Mouse (Mus musculus) monocyte, adult 5-6 weeks (primary cell): ENCODE data around the gene Kif6. TPM values are rescaled to one million over a fixed set of nuclear protein-coding genes. Genes with fewer than 3 reads are reported as not detected.

ENCODE experiments used
- ATAC-seq: fragments of 153-309, 156-312 bp; replicated peaks from 2 replicates; pipeline ENCODE4 v1.8.0; 2017; ENCODE audit warnings: mild to moderate bottlenecking; ENCODE audit not compliant: low TSS enrichment, insufficient number of reproducible peaks, severe bottlenecking, poor library complexity, low FRiP score
- total RNA-seq: library from RNA; stranded (forward); fragments of 200-1000, 200-491, 200-594 nt; gene quantifications from 3 replicates; pipeline ENCODE4 v1.2.3, GENCODE M21; 2017

The Kif6 gene
- total RNA-seq, 1 experiment from 2014 or later = not detected

DNA sequence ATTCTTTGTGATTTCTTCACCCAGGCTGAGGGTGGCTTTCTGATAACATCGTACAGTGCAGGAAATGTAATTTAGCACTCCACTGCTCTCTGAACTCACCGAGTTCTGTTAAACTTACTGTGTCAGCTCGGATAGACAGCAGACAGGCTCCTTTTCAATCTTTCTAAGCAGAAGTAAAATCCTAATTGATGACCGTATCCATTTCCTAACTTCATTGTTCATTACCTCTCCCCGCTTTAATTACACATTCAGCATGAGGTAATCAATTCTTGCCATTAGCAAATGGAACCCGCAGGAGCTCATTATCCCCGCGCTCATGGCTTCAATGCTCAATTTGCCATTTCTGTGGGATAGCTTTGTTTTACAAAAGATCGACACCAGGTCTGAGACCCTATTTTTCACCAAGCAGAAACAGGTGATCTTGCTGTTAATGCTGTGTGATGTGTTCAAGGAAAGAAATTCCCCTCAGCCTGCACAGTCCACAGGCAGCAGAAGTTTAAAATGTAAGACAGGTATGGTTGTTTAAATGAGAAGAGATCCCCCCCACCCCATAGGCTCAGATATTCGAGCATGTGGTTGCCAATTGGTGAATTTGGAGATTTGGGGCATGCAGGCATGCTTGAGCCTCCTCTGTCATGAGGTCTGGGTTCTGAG is 152.9 kb downstream of the Kif6 start:
- no peak for ATAC-seq

DNA sequence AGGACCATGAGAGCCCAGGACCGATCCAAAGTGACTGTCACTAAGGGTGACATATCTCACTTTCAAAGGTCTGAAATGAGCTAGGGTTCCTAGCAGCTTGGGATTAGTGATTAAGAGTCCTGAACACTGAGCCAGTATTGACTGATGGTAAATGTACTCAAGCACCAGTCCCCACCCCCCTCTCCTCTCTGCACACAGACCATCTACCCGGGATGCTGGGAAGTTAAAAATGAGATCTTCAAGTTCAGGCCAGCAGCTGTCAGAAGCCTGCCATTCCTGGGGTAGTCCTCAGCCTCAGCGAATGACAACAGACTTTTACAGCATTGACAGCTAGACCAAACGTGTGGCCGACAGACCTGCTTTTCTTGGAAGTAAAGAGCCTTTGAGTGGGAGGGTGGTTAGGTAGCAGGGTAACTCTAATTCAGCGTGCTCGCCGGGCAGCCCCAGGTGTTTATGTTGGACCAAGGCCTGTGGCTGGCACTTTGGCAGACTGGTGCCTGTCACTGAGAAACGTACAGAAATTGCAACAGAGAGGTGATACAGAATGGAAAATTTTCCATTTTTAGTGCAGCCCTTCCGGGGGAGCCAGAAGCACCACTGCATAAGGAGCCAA is 156.9 kb downstream of the Kif6 start:
- no peak for ATAC-seq

DNA sequence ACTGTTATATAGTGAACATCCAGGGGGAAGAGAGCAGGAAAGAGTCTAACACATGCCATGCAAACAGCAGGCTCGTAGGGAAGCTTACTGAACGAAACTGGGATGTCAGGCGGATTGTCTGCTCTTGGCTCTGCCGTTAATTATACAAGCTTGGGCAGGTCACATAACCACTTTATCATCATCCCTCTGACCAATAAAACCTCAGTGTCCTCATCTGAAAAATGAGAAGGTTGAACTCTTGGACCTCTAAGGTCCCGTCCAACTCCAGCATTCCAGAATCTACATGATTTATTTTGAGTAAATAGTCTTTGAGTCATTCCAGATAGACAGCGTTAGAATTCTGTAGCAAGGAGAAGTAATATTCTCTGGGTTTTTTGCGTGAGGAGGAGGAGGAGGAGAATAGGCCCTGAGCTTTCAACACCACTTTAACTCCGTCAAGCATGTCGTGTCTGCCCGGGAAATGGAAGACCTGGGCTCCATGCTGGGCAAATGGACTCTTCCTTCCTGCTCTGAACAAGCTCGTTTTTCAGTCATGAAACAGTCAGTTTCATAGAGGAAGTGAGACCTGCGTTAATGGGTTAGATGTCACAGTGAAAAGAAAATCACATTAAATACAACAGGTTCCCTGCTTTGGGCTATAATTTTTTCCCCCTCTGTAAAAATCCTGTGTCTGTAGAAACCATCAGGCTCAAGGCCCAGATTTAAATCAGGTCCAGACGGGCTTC is 162.3 kb downstream of the Kif6 start:
- no peak for ATAC-seq

DNA sequence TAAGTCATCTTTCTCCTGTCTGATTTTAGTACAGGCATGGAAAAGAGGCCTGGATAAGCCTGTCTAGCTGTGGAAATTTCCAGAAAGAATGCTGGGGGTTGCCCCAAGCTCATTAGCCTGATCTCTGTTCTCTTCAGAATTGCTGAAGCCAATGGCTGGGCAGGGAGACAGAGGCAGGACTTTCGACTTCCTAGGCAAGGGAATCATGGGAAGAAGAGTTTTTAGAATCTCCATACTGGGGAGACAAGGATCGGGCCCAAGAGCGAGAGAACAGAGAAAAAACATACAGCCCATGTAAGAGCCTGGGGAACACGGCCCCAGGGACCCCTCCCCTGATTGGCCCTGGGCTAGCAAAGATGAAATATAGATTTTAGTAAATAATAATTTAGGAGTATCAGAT is 164.1 kb downstream of the Kif6 start:
- no peak for ATAC-seq

DNA sequence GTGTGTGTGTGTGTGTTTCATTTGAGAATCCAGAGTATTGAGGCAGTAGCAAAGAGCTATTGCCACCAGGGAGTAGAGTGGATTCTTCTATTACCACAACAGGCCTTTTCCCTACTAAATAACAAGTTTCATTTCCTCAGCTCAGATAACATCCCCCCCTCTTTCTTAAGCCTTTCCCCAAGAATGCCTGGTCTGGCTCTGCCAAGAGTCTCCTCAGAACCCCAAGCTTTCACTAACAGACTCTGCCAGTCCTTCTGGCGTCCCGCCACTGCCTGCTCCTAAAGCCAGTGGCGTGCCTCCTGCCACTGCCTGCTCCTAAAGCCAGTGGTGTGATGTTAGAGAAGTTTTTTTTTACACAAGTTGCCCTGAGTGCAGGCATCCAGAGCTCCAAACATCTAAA is 164.6 kb downstream of the Kif6 start:
- no peak for ATAC-seq

DNA sequence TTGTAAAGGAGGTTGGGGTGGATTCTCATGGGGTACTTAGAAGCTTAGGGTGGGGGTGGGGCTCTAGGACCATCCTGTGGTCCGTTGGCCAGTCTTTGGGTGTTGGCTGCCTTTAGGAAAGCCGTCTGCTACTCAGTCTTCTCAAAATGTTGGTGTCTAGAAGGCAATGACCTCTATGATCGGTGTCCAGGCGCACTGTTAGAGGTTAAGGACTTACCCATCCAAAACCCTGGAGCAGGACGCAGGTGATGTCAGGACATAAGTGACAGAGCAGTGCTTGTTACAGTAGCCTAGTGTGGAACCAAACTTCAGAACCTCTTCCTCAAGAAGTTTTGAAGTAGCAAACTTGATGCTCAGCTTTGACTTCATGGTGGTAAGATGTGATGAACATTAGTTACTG is 170.9 kb downstream of the Kif6 start:
- ATAC-seq = no peak

DNA sequence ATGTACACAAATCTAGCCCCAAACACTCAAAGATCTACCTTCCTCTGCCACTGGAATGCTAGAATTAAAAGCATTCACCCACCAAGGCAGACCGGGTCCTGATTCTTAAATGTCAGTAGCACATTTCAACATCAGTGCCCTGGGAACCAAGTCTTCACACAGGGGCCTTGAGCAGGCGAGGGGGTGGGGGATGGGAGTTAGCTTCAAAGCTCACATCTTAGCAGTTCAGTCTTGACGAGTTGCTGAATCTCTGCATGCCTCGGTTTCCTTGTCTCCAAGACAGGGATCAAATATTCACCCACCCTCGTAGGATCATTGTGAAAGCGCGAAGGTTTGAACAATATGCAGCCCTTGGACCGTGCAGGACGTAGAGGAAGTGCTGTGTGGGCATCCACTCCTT is 172.4 kb downstream of the Kif6 start:
- ATAC-seq = no peak

DNA sequence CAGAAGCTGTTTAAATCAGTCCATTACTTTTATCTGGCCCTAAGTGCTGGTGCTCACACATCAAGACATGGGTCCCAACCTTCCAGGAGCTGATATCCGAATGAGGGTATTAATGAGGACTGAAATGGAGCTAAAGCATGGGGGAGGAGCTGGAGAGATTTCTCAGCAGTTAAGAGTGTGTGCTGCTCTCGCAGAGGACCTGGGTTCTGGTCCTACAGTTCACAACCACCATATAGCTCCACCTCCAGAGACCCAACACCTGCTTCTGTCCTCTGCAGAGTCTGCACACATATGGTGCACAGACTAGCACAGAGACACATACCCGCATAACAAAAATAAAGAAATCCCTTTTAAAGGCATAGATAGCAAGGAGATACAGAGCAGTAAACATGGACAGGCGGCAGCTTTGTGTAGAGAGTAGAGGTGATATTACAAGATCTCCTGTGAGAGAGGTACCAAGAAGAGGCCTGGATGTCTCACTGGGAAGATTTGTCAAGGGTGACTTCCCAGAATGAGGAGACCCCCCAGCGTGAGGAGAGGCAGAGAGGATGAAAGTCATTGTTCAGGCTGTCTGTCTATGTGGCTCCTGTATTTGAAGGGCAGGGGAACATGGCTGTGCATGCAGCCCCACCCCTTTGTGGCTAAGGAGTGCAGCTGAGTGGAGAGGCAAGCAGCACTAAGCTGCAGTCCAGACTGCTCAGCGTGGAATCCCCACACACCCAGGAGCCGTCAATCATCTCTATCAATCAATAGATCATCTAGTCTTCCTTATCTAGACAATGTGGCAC is 173.4 kb downstream of the Kif6 start:
- no peak for ATAC-seq

DNA sequence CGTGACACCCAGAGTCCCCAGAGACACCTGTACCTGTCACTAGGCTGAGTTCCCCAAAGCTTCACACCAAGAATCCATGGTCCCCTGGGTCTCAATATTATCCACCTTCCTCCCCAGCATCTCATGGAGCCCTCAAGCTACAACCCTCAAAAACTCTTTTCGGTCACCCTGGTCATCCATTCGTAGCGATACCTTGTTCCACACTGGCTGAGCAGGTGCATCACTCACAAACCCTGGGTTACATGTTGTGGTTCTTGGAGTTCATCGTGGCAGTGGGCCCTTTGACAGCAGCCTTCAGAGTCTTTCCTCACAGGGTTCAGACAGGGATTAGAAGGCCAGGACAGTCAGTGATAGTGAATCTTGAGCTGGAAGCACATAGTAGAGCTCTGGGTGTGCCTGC is 176.6 kb downstream of the Kif6 start:
- ATAC-seq = no peak

DNA sequence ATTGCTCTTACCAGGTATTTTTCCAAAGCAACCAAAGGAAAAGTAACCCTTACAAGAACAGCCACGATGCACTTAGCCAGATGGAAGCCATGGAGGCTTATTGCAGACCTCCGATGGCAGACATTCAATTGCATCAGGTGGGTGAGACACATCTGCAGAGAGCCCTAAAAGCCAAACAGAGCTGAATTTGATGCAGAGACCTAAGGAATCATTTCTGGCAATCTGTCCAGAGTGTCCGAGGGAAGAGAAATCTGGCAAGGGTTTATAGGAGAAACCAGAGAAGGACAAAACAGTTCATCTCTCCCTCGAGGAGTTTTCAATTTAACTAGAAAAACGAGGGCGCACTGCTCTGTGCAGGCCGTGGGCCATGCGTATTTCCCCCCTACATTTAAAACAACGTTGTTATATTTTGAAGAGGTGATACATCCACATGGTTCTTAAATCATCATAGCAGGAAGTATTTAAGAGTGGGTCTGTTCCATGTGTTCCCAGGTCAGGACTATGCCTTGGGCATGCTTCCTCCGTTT is 177.3 kb downstream of the Kif6 start:
- ATAC-seq = no peak

DNA sequence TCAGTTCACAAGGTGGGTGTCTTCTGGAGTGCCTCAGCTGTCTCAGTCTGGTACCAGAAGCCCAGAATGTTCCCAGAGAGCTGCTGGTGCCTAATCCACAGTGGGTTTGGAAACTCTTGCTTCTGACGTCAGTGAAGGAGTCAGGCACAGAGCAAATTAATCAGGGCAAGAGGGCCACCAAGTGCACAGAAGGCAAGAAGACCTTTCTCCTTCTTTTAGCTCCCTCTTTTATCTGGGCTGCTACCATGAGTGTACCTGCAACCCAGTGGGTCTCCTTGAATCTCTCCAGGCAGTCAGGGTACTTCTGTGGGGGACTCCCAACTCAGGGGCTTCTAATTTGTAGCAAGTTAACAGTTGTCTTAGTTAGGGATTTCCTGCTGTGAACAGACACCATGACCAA is 178.0 kb downstream of the Kif6 start:
- ATAC-seq = no peak

DNA sequence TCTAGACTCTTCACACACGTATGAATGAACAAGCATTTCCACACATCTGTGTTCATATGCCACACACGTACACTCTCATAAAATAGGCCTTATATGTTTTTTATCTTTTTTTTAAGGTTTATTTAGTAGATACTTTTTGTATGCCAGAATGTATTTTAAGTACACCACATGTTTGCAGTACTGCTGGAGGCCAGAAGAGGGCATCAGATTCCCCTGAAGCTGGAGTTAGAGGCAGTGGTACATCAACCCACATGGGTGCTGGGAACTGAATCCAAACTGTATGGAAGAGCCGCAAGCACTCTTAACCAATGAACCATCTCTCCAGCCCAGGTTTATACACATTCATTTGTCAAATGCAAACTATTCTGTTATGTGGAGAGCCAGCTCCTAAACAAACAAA is 179.0 kb downstream of the Kif6 start:
- no peak for ATAC-seq

DNA sequence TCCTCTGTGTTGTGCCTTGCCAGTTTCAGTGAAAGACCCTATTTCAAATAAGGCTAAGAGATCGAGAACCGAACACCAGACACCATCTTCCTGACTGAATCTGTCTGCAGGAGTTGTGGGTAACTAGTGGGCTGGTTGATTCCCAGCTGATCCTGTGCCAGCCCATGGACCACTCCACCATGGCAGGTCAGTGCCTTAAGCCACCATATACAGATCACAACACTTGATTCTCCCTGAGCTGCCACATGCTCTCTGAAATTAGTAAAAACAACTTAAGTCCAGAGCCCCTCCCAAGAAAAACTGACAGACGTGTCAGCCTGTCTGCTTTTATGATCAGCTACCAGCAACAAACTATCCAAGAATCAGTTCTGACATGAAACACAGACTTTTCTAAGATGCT is 180.3 kb downstream of the Kif6 start:
- no peak for ATAC-seq

DNA sequence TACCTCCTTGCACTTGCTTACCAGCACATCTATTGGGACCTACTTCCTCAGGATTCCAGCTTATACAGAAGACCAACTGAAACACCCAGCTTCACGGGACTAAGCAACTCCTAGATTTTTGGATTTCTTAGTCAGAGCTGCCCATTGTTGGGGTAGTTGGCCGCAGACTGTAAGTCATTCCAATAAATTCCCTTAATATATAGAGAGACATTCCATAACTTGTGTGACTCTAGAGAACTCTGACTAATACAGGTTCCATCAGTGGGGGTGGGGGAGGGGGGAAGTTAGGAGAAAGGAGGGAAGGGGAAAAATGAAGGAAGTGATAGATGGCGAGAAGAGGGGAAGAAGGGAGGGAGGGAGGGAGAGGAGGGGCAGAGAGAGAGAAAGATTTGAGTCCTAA is 181.2 kb downstream of the Kif6 start:
- ATAC-seq = no peak

DNA sequence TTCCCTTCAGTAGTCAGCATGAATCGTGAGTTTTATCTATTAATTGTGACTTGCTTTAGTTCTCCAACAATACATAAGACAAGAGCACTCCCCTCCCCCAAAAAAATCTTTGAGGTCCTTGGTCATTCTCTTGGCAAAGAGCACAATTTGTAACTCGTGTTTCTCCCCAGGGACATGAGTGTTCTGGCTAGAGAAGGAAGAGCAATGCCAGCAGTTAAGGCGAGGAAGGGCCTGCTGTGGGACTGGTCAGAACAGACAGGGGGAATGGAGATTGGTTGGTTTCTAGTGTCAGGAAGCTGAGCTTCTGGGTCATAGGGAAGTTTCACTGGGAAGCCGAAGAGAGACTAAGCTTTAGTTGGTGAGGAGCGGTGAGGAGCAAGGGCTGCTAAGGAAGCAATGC is 184.2 kb downstream of the Kif6 start:
- ATAC-seq = no peak

DNA sequence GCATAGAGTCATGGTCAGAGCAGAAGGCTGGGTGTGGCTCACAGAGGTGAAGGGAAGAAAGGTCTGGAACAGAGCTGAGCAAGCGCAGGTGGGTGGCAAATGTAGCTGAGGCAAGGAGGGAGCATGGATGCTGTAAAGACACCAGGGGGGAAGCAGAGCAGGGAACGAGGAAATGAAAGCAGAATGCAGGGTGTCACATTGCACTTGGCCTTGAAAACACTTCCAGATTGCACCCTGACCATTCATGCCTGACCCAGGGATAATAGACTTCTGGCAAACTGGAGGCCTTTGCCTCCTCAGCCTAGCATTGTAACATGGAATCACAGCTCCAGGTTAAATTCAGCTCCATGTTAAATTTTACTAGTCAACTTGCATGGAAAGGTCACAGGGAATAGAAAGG is 185.2 kb downstream of the Kif6 start:
- no peak for ATAC-seq

DNA sequence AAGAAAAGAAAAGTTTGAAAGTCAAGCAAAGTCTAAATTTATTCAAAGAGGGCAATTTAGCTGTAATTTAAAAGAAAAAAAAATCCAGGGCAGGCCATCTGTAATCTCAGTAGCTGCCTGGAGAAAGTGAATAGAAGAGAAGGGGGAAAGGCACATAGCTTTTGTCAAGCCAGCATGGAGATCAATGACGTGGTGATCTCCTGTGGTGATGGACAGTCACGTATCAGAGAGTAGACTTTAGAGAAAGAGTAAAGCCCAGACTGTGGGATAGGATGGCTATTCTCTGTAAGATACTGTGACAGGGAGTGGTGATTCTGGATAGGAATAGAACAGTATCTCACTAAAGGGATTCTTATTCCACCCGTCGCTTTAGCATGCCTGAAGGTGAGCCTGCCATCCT is 192.5 kb downstream of the Kif6 start:
- no peak for ATAC-seq

DNA sequence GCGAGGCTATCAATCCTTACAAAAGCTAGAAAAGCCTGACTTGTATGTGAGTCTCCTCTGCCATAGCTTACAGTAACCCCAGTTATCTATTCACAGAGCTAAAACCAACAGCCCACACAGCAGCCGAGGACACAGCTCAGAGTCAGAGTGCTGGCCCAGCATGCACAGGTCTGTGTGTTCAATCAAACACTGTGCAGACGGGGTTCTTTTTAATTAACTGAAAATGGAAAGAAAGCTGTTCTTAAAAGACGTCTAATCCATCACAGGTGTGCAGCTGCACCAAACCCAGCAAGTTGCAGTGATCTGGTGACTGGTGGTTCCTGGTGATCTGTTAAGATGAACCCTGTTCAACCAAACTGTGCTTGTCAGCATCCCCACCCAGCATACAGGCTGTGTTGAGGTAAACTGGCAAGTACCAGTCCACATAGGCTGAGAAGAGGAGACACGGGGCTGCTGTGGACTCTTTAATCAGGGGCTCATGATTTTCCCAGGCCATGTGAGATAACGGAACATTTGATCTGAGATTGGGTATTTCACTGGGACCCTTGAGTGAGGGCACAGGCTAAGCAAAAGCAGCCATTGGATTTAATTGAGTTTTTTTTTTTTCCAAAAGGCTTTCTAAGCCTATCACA is 193.9 kb downstream of the Kif6 start:
- ATAC-seq = no peak
